In genomic region chr2:76901476-76902086, GRCm38 (mm10) we compare ENCODE assay signal across 21 mouse cellular contexts.
"Had no signal": no experiment of that assay in that cellular context is flagged by ENCODE, and none has a peak within 500 bp of the region (broad histone marks: within the 10 kb centered on the region; RNA-seq: fewer than 3 reads in every experiment).

No protein-coding gene starts in this region.

- H3K27ac ChIP-seq: limb, embryonic 12.5 days; limb, embryonic 15.5 days; liver, embryonic 12.5 days; liver, embryonic 15.5 days; lung, embryonic 15.5 days; midbrain, embryonic 12.5 days; stomach, postnatal 0 days had no signal

- H3K36me3 ChIP-seq: limb, embryonic 12.5 days; limb, embryonic 15.5 days; liver, embryonic 12.5 days; liver, embryonic 15.5 days; lung, embryonic 15.5 days; midbrain, embryonic 12.5 days had no signal

- DNase-seq: kidney, adult 9 months; kidney, postnatal 14 days; kidney, postnatal 4 days; left cerebral cortex, postnatal 4 days; lung, adult 18-20 months; lung, postnatal 10 days; lung, postnatal 36 days; right cerebral cortex, adult 18-20 months; right cerebral cortex, postnatal 14 days; right cerebral cortex, postnatal 4 days; thymus, adult 2 months; thymus, postnatal 14 days; thymus, postnatal 4 days had no signal

- H3K4me1 ChIP-seq: limb, embryonic 12.5 days; limb, embryonic 15.5 days; liver, embryonic 12.5 days; liver, embryonic 15.5 days; lung, embryonic 15.5 days; megakaryocyte, embryonic 14.5 days; midbrain, embryonic 12.5 days had no signal

- H3K9ac ChIP-seq: limb, embryonic 12.5 days; limb, embryonic 15.5 days; liver, embryonic 12.5 days; liver, embryonic 15.5 days; lung, embryonic 15.5 days; midbrain, embryonic 12.5 days had no signal

- H3K9me3 ChIP-seq: limb, embryonic 12.5 days; limb, embryonic 15.5 days; liver, embryonic 15.5 days; lung, embryonic 15.5 days; midbrain, embryonic 12.5 days had no signal

- H3K4me3 ChIP-seq: limb, embryonic 12.5 days; limb, embryonic 15.5 days; liver, embryonic 12.5 days; liver, embryonic 15.5 days; lung, embryonic 15.5 days; megakaryocyte, embryonic 14.5 days; midbrain, embryonic 12.5 days had no signal

- ATAC-seq: liver, embryonic 12.5 days had no signal

- H3K4me2 ChIP-seq: limb, embryonic 12.5 days; limb, embryonic 15.5 days; liver, embryonic 12.5 days; liver, embryonic 15.5 days; lung, embryonic 15.5 days; midbrain, embryonic 12.5 days had no signal

- H3K27me3 ChIP-seq: limb, embryonic 12.5 days; limb, embryonic 15.5 days; liver, embryonic 12.5 days; liver, embryonic 15.5 days; lung, embryonic 15.5 days; megakaryocyte, embryonic 14.5 days; midbrain, embryonic 12.5 days had no signal
